Comparison of ENCODE assay signal across 20 mouse cellular contexts in genomic region chr10:18635450-18635849, GRCm38 (mm10).
DNase-seq lines count a peak whose midpoint lies in the region; ATAC-seq and TF ChIP-seq lines count a peak whose summit lies in the region.
"Had no signal": no experiment of that assay in that cellular context is flagged by ENCODE, and none has a peak within 500 bp of the region (broad histone marks: within the 10 kb centered on the region; RNA-seq: fewer than 3 reads in every experiment).

No protein-coding gene starts in this region.

- 0 out of 2 replicates have a peak, but pooled peaks cover 5% of the 10 kb centered on the region for H3K36me3 ChIP-seq in hindbrain, embryonic 16.5 days (ENCODE audit: control insufficient read depth, insufficient read depth, low read length)
- H3K36me3 ChIP-seq in hindbrain, embryonic 12.5 days, result no peaks in the 10 kb centered on the region
- H3K36me3 ChIP-seq in kidney, postnatal 0 days (ENCODE audit: insufficient read depth, low read length), result no peaks in the 10 kb centered on the region
- H3K36me3 ChIP-seq: embryonic facial prominence, embryonic 15.5 days; liver, embryonic 13.5 days; stomach, embryonic 15.5 days had no signal

- peak; percentile 24 for DNase-seq in cerebellum, adult 9-11 months
- DNase-seq in cerebellum, adult 11-12 months, result no peak
- no peak for DNase-seq in kidney, postnatal 0 days (ENCODE audit: low spot score)
- DNase-seq in kidney, adult 18-20 months, result no peak
- peak; percentile 6 to 44 for DNase-seq in kidney, postnatal 25 days
- DNase-seq in layer of hippocampus, adult 2 months (ENCODE audit: low spot score in 2 of 2), result no peak
- DNase-seq: adrenal gland, postnatal 25 days; gastrocnemius, postnatal 10 days; liver, embryonic 13.5 days; lung, adult 2 months; lung, postnatal 14 days; midbrain, embryonic 14.5 days; thymus, postnatal 25 days had no signal

- H3K4me3 ChIP-seq in hindbrain, embryonic 16.5 days (ENCODE audit: low read length), result no peak overlapping the region
- H3K4me3 ChIP-seq in hindbrain, embryonic 12.5 days, result no peak overlapping the region
- no peak overlapping the region for H3K4me3 ChIP-seq in kidney, postnatal 0 days (replicated peaks; ENCODE audit: low read depth, low read length)
- H3K4me3 ChIP-seq in layer of hippocampus, adult 2 months, result no peak overlapping the region
- H3K4me3 ChIP-seq: embryonic facial prominence, embryonic 15.5 days; liver, embryonic 13.5 days; neural tube, embryonic 13.5 days; stomach, embryonic 15.5 days had no signal

- H3K4me2 ChIP-seq in hindbrain, embryonic 16.5 days (ENCODE audit: low read length), result no peak overlapping the region
- H3K4me2 ChIP-seq in hindbrain, embryonic 12.5 days (replicated peaks), result no peak overlapping the region
- H3K4me2 ChIP-seq in kidney, postnatal 0 days (ENCODE audit: low read length), result no peak overlapping the region
- H3K4me2 ChIP-seq: embryonic facial prominence, embryonic 15.5 days; liver, embryonic 13.5 days; neural tube, embryonic 13.5 days; stomach, embryonic 15.5 days had no signal

- no peak overlapping the region for H3K27ac ChIP-seq in hindbrain, embryonic 16.5 days (ENCODE audit: low read depth, low read length)
- no peak overlapping the region for H3K27ac ChIP-seq in hindbrain, embryonic 12.5 days
- H3K27ac ChIP-seq in kidney, postnatal 0 days, result no peak overlapping the region
- H3K27ac ChIP-seq in layer of hippocampus, adult 2 months, result no peak overlapping the region
- H3K27ac ChIP-seq: embryonic facial prominence, embryonic 15.5 days; liver, embryonic 13.5 days; neural tube, embryonic 13.5 days; stomach, embryonic 15.5 days had no signal

- no peaks in the 10 kb centered on the region for H3K27me3 ChIP-seq in hindbrain, embryonic 16.5 days (replicated peaks; ENCODE audit: control insufficient read depth, insufficient read depth, low read length)
- H3K27me3 ChIP-seq in hindbrain, embryonic 12.5 days, result no peaks in the 10 kb centered on the region
- H3K27me3 ChIP-seq in kidney, postnatal 0 days (ENCODE audit: insufficient read depth, low read length), result no peaks in the 10 kb centered on the region
- H3K27me3 ChIP-seq: embryonic facial prominence, embryonic 15.5 days; liver, embryonic 13.5 days; neural tube, embryonic 13.5 days; stomach, embryonic 15.5 days had no signal

- no peak overlapping the region for H3K9ac ChIP-seq in hindbrain, embryonic 16.5 days (ENCODE audit: low read depth, low read length)
- no peak overlapping the region for H3K9ac ChIP-seq in hindbrain, embryonic 12.5 days
- no peak overlapping the region for H3K9ac ChIP-seq in kidney, postnatal 0 days (ENCODE audit: low read depth, low read length)
- H3K9ac ChIP-seq: embryonic facial prominence, embryonic 15.5 days; liver, embryonic 13.5 days; neural tube, embryonic 13.5 days; stomach, embryonic 15.5 days had no signal

- WGBS in hindbrain, embryonic 16.5 days, result 92% methylated on average over 9 of the region's 9 CpGs
- WGBS in hindbrain, embryonic 12.5 days, result 89% methylated on average over 9 of the region's 9 CpGs
- WGBS in kidney, postnatal 0 days, result 82% methylated on average over 9 of the region's 9 CpGs

- peak; percentile 58; the same call in 1 of the 2 replicates for ATAC-seq in hindbrain, embryonic 16.5 days
- ATAC-seq in hindbrain, embryonic 12.5 days (ENCODE audit: low FRiP score), result no peak
- ATAC-seq in kidney, postnatal 0 days (replicated peaks; ENCODE audit: low FRiP score, low read depth), result peak; percentile 85
- ATAC-seq: forebrain, embryonic 14.5 days; intestine, postnatal 0 days had no signal

- no peaks in the 10 kb centered on the region for H3K4me1 ChIP-seq in hindbrain, embryonic 16.5 days (ENCODE audit: control insufficient read depth, insufficient read depth, low read depth, low read length)
- H3K4me1 ChIP-seq in hindbrain, embryonic 12.5 days, result no peaks in the 10 kb centered on the region
- H3K4me1 ChIP-seq in kidney, postnatal 0 days (replicated peaks; ENCODE audit: insufficient read depth, low read length), result no peaks in the 10 kb centered on the region
- H3K4me1 ChIP-seq: embryonic facial prominence, embryonic 15.5 days; liver, embryonic 13.5 days; neural tube, embryonic 13.5 days; stomach, embryonic 15.5 days had no signal

- TF ChIP-seq CTCF in kidney, postnatal 0 days (IDR thresholded peaks at IDR 0.05; ENCODE audit: low read depth), result no peak
- no peak for TF ChIP-seq CTCF in layer of hippocampus, adult 2 months (conservative IDR thresholded peaks at IDR 0.05)

- no peaks in the 10 kb centered on the region for H3K9me3 ChIP-seq in hindbrain, embryonic 16.5 days (ENCODE audit: control insufficient read depth, low read length)
- H3K9me3 ChIP-seq in hindbrain, embryonic 12.5 days (replicated peaks), result no peaks in the 10 kb centered on the region
- H3K9me3 ChIP-seq in kidney, postnatal 0 days (replicated peaks; ENCODE audit: low read length), result no peaks in the 10 kb centered on the region
- H3K9me3 ChIP-seq: embryonic facial prominence, embryonic 15.5 days; liver, embryonic 13.5 days; neural tube, embryonic 13.5 days; stomach, embryonic 15.5 days had no signal

Comparison
In these comparisons a context has a peak if more than half of its experiments do, and no peak if none do; other contexts are left out.
1. DNase-seq: peak in cerebellum, adult 9-11 months (single experiment) and kidney, postnatal 25 days (2 of 2); none in cerebellum, adult 11-12 months (single experiment), kidney, postnatal 0 days (single experiment), kidney, adult 18-20 months (single experiment) and layer of hippocampus, adult 2 months (0 of 2).